Mouse (Mus musculus) adrenal gland, postnatal 14 days (tissue): ENCODE results near the gene Soat2. TPM values are rescaled to one million over a fixed set of nuclear protein-coding genes. Genes with fewer than 3 reads are reported as not detected.

Experiments used
- DNase-seq: peaks from one replicate; pipeline ENCODE4 v3.0.0; 2021; ENCODE audit warnings: mixed read lengths
- long read RNA-seq, 2 experiments: library from polyadenylated mRNA; stranded (forward); transcript quantifications; one replicate each; pipeline ENCODE4 v2.0.0; 2021
- total RNA-seq: library from RNA; stranded (reverse); gene quantifications from 2 replicates; pipeline ENCODE4 v1.2.3, GENCODE M21; 2021

Soat2 gene
- 0.26 and 4.7 TPM in 2 replicates for total RNA-seq
- long read RNA-seq, experiment 1, partial matches to known transcripts, result 0 of 1 reads
- long read RNA-seq, experiment 1, other reads (novel, unspliced or antisense), result 1 of 1 reads
- long read RNA-seq, experiment 2, transcript Soat2-201 (15 exons, 2,208 nt), result major isoform, 7 of 8 reads
- long read RNA-seq, experiment 2, partial matches to known transcripts, result 0 of 8 reads
- long read RNA-seq, experiment 2, other reads (novel, unspliced or antisense), result 1 of 8 reads

GRCm38 (mm10) chr15:102150301-102151135, at the start of gene Soat2:
Gene Soat2 (plus strand): TSS chr15:102150526.
- DNase-seq, result peak; percentile 47

- peak; percentile 61 for DNase-seq
These were observed 49.2 kb upstream of the Soat2 start for GRCm38 (mm10) chr15:102100996-102101671.

GRCm38 (mm10) chr15:102101672-102102541, 48.4 kb upstream of the Soat2 start:
- peak; percentile 79 for DNase-seq

GRCm38 (mm10) chr15:102102548-102103121, 47.7 kb upstream of the Soat2 start:
- DNase-seq, result peak; percentile 82

GRCm38 (mm10) chr15:102103371-102103946, 46.9 kb upstream of the Soat2 start:
- peak; percentile 66 for DNase-seq

GRCm38 (mm10) chr15:102103947-102104555, 46.3 kb upstream of the Soat2 start:
- peak; percentile 83 for DNase-seq

GRCm38 (mm10) chr15:102105360-102105759, 45.0 kb upstream of the Soat2 start:
- peak; percentile 90 for DNase-seq

GRCm38 (mm10) chr15:102105764-102106730, 44.3 kb upstream of the Soat2 start:
- DNase-seq, result peak; percentile 56

GRCm38 (mm10) chr15:102106754-102107456, 43.4 kb upstream of the Soat2 start:
- no peak for DNase-seq

GRCm38 (mm10) chr15:102107689-102108573, 42.4 kb upstream of the Soat2 start:
- DNase-seq, result peak; percentile 78

GRCm38 (mm10) chr15:102108651-102109525, 41.4 kb upstream of the Soat2 start:
- DNase-seq, result peak; percentile 88

GRCm38 (mm10) chr15:102110271-102110670, 40.1 kb upstream of the Soat2 start:
- DNase-seq, result no peak

GRCm38 (mm10) chr15:102110701-102111494, 39.4 kb upstream of the Soat2 start:
- DNase-seq, result no peak

- no peak for DNase-seq
These were observed 38.9 kb upstream of the Soat2 start for GRCm38 (mm10) chr15:102111495-102111829.

- DNase-seq, result no peak
These were observed 38.1 kb upstream of the Soat2 start for GRCm38 (mm10) chr15:102112181-102112580.

- no peak for DNase-seq
These were observed 37.5 kb upstream of the Soat2 start for GRCm38 (mm10) chr15:102112827-102113226.
